ENCODE assay signal across 8 mouse cellular contexts in the genomic region with DNA sequence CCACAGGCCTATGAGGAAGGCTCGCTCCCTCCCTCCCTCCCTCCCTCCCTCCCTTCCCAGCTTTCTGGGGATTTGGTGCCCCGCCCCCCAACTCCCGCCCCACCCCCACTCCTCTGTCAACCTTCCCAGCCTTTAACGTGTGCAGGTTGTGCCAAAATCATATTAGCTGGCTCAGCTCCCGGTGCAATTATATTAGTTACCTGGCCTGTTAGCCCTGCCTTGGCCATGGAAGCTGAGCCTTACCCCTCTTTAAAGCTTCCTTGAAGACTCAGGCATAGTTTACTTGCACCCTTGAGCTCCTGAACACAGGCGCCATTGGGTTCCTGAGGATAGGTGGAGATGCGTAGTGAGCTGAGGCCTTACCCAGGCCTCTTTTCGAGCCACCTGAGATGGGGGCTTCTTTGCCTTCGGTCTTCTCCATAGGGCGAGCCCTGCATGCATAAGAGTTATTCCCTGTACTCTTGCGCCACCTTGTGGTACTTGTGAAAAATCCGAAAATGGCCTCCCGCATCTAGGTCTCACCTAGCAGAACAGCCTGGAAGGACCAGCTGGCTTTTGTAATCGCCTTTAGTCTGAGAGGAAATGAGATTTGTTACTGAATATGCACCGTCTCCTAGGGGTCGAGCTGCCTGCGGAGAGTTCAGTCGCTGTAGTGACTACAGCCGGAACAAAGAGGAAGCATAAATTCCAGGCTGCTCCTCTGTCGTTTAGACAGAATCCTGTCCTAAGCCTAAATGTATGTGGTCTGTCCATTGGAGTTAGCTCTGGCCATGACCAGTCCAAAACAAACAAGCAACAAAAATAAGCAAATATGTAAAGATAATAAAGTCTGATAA. TPM values are rescaled to one million over a fixed set of nuclear protein-coding genes. Genes with fewer than 3 reads are reported as not detected.
DNase-seq lines count a peak whose midpoint lies in the region; ATAC-seq lines count a peak whose summit lies in the region.

No protein-coding gene starts in this region.

- 0 out of 2 replicates have a peak overlapping the region, but pooled peaks have one; percentile 34 for H3K9ac ChIP-seq in hindbrain, embryonic 11.5 days (ENCODE audit: low read depth, low read length)
- H3K9ac ChIP-seq in lung, embryonic 16.5 days (ENCODE audit: low read length) = no peak overlapping the region

- no peak overlapping the region for H3K4me3 ChIP-seq in hindbrain, embryonic 11.5 days (ENCODE audit: low read depth, low read length)
- H3K4me3 ChIP-seq in lung, embryonic 16.5 days (ENCODE audit: low read length) = no peak overlapping the region

- H3K4me1 ChIP-seq in hindbrain, embryonic 11.5 days (replicated peaks; ENCODE audit: control insufficient read depth, insufficient read depth, low read length) = no peaks in the 10 kb centered on the region
- peaks cover 8% of the 10 kb centered on the region for H3K4me1 ChIP-seq in lung, embryonic 16.5 days (replicated peaks; ENCODE audit: control insufficient read depth, insufficient read depth, low read length)

- H3K27me3 ChIP-seq in hindbrain, embryonic 11.5 days (ENCODE audit: control insufficient read depth, insufficient read depth, low read length) = no peaks in the 10 kb centered on the region
- H3K27me3 ChIP-seq in lung, embryonic 16.5 days (ENCODE audit: control insufficient read depth, insufficient read depth, low read depth, low read length) = no peaks in the 10 kb centered on the region; the same call in 1 of the 2 replicates

- H3K36me3 ChIP-seq in hindbrain, embryonic 11.5 days (ENCODE audit: control insufficient read depth, insufficient read depth, low read length) = no peaks in the 10 kb centered on the region
- no peaks in the 10 kb centered on the region for H3K36me3 ChIP-seq in lung, embryonic 16.5 days (ENCODE audit: control insufficient read depth, insufficient read depth, low read length)

- WGBS in hindbrain, embryonic 11.5 days = 9% methylated on average over 18 of the region's 20 CpGs
- 8% methylated on average over 20 of the region's 20 CpGs for WGBS in lung, embryonic 16.5 days

- no peak overlapping the region for H3K27ac ChIP-seq in hindbrain, embryonic 11.5 days (ENCODE audit: low read depth, low read length)
- no peak overlapping the region for H3K27ac ChIP-seq in lung, embryonic 16.5 days (ENCODE audit: low read length)

- no peaks in the 10 kb centered on the region for H3K9me3 ChIP-seq in hindbrain, embryonic 11.5 days (ENCODE audit: control insufficient read depth, low read length)
- H3K9me3 ChIP-seq in lung, embryonic 16.5 days (ENCODE audit: control insufficient read depth, low read length) = no peaks in the 10 kb centered on the region

- DNase-seq in MN1 (ENCODE audit: low spot score) = peak; percentile 91
- peak; percentile 93 for DNase-seq in cerebellum, adult 9-10 months
- peak; percentile 44 to 69 for DNase-seq in frontal cortex, postnatal 10 days (ENCODE audit: low spot score in 2 of 2)
- DNase-seq in hindbrain, embryonic 11.5 days (ENCODE audit: low spot score) = peak; percentile 94
- DNase-seq in layer of hippocampus, adult 9-11 months = peak; percentile 64
- DNase-seq in ovary, postnatal 10 days (ENCODE audit: low spot score) = peak; percentile 52
- peak; percentile 39 to 65 for DNase-seq in thymus, postnatal 10 days (ENCODE audit: low spot score in 2 of 2)

- peak; percentile 80 for ATAC-seq in hindbrain, embryonic 11.5 days (ENCODE audit: low FRiP score)
- peak; percentile 79 for ATAC-seq in lung, embryonic 16.5 days (ENCODE audit: low read depth)

- no peak overlapping the region for H3K4me2 ChIP-seq in hindbrain, embryonic 11.5 days (replicated peaks; ENCODE audit: low read depth, low read length)
- H3K4me2 ChIP-seq in lung, embryonic 16.5 days (ENCODE audit: low read depth, low read length) = peak overlapping the region; percentile 19

RNA-seq across cellular contexts. Expression of gene Slc16a9, which starts 51.8 kb away (rescaled TPM):
- polyA plus RNA-seq in hindbrain, embryonic 11.5 days (2014; fragmentation: Nextera tagmentation; extraction: Ambion mirVana) = 0.32 and 0.36 TPM in 2 replicates
- polyA plus RNA-seq in lung, embryonic 16.5 days (2015; fragmentation: Nextera tagmentation; extraction: Ambion mirVana) = 5.7 and 7.6 TPM in 2 replicates
